ENCODE assay signal across 7 mouse cellular contexts in genomic region chr9:118487636-118488035, GRCm38 (mm10). TPM values are rescaled to one million over a fixed set of nuclear protein-coding genes. Genes with fewer than 3 reads are reported as not detected.
A peak's percentile ranks its signal among the peaks of the same experiment; 100 is the strongest.
DNase-seq lines count a peak whose midpoint lies in the region; ATAC-seq and TF ChIP-seq lines count a peak whose summit lies in the region.

No protein-coding gene starts in this region.

- H3K27ac ChIP-seq in layer of hippocampus, adult 2 months = no peak overlapping the region
- no peak overlapping the region for H3K27ac ChIP-seq in embryonic facial prominence, embryonic 14.5 days (replicated peaks; ENCODE audit: low read depth, low read length)
- H3K27ac ChIP-seq in intestine, embryonic 14.5 days (ENCODE audit: low read depth) = no peak overlapping the region
- H3K27ac ChIP-seq in neural tube, embryonic 14.5 days (ENCODE audit: low read depth, low read length) = no peak overlapping the region

- H3K27me3 ChIP-seq in embryonic facial prominence, embryonic 14.5 days (replicated peaks; ENCODE audit: control insufficient read depth, insufficient read depth, low read length) = peaks cover 72% of the 10 kb centered on the region
- peaks cover 69% of the 10 kb centered on the region for H3K27me3 ChIP-seq in intestine, embryonic 14.5 days (replicated peaks; ENCODE audit: control insufficient read depth, insufficient read depth, low read length)
- peaks cover 44% of the 10 kb centered on the region for H3K27me3 ChIP-seq in neural tube, embryonic 14.5 days (ENCODE audit: control insufficient read depth, insufficient read depth, low read length)

- peaks cover 7% of the 10 kb centered on the region; the same call in 1 of the 2 replicates for H3K4me1 ChIP-seq in embryonic facial prominence, embryonic 14.5 days (ENCODE audit: control insufficient read depth, insufficient read depth, low read length)
- peaks cover 15% of the 10 kb centered on the region; the same call in 1 of the 2 replicates for H3K4me1 ChIP-seq in intestine, embryonic 14.5 days (replicated peaks; ENCODE audit: control insufficient read depth, insufficient read depth, low read length)
- H3K4me1 ChIP-seq in neural tube, embryonic 14.5 days (ENCODE audit: control insufficient read depth, insufficient read depth, low read length) = no peaks in the 10 kb centered on the region

- no peaks in the 10 kb centered on the region for H3K36me3 ChIP-seq in embryonic facial prominence, embryonic 14.5 days (ENCODE audit: control insufficient read depth, insufficient read depth, low read length)
- no peaks in the 10 kb centered on the region for H3K36me3 ChIP-seq in intestine, embryonic 14.5 days (ENCODE audit: control insufficient read depth, insufficient read depth, low read length)
- H3K36me3 ChIP-seq in neural tube, embryonic 14.5 days (ENCODE audit: control insufficient read depth, insufficient read depth, low read length) = no peaks in the 10 kb centered on the region

- under 1% methylated on average over 22 of the region's 22 CpGs for WGBS in embryonic facial prominence, embryonic 14.5 days
- WGBS in intestine, embryonic 14.5 days = under 1% methylated on average over 22 of the region's 22 CpGs
- WGBS in neural tube, embryonic 14.5 days = under 1% methylated on average over 22 of the region's 22 CpGs

- TF ChIP-seq CTCF in layer of hippocampus, adult 2 months (conservative IDR thresholded peaks at IDR 0.05) = no peak

- DNase-seq in layer of hippocampus, adult 2 months (ENCODE audit: low spot score in 2 of 2) = no peak
- no peak for DNase-seq in layer of hippocampus, adult 11-12 months (ENCODE audit: low spot score)
- no peak for DNase-seq in embryonic facial prominence, embryonic 14.5 days (ENCODE audit: low spot score)
- peak; percentile 68 for DNase-seq in intestine, embryonic 14.5 days (ENCODE audit: low spot score)
- DNase-seq in layer of hippocampus, adult 9-10 months (ENCODE audit: low spot score) = no peak

- no peak for ATAC-seq in embryonic facial prominence, embryonic 14.5 days (ENCODE audit: low read depth)
- no peak for ATAC-seq in intestine, embryonic 14.5 days (replicated peaks; ENCODE audit: low FRiP score, low TSS enrichment, low read depth)
- ATAC-seq in neural tube, embryonic 14.5 days (ENCODE audit: low read depth) = no peak
- ATAC-seq in activated CD4-positive, CD25-positive, alpha-beta regulatory T cell, adult 4 months = no peak

- H3K9me3 ChIP-seq in embryonic facial prominence, embryonic 14.5 days (ENCODE audit: control insufficient read depth, low read length) = no peaks in the 10 kb centered on the region
- H3K9me3 ChIP-seq in intestine, embryonic 14.5 days (ENCODE audit: control insufficient read depth, low read length) = no peaks in the 10 kb centered on the region
- no peaks in the 10 kb centered on the region for H3K9me3 ChIP-seq in neural tube, embryonic 14.5 days (ENCODE audit: control insufficient read depth, low read length)

- peak overlapping the region; percentile 53 for H3K4me2 ChIP-seq in embryonic facial prominence, embryonic 14.5 days (ENCODE audit: low read depth, low read length)
- peak overlapping the region; percentile 51 for H3K4me2 ChIP-seq in intestine, embryonic 14.5 days (ENCODE audit: low read length)
- H3K4me2 ChIP-seq in neural tube, embryonic 14.5 days (ENCODE audit: low read depth, low read length) = peak overlapping the region; percentile 31

- H3K4me3 ChIP-seq in layer of hippocampus, adult 2 months = peak overlapping the region; percentile 42
- H3K4me3 ChIP-seq in embryonic facial prominence, embryonic 14.5 days (ENCODE audit: low read depth, low read length) = peak overlapping the region; percentile 34
- peak overlapping the region; percentile 31 for H3K4me3 ChIP-seq in intestine, embryonic 14.5 days (ENCODE audit: low read depth, low read length)
- no peak overlapping the region for H3K4me3 ChIP-seq in neural tube, embryonic 14.5 days (ENCODE audit: low read depth, low read length)

- no peak overlapping the region for H3K9ac ChIP-seq in embryonic facial prominence, embryonic 14.5 days (ENCODE audit: low read depth, low read length)
- no peak overlapping the region for H3K9ac ChIP-seq in intestine, embryonic 14.5 days (ENCODE audit: low read length)
- no peak overlapping the region for H3K9ac ChIP-seq in neural tube, embryonic 14.5 days (replicated peaks; ENCODE audit: low read depth, low read length)

RNA-seq across cellular contexts. Expression of gene Eomes, which starts 9.6 kb away (rescaled TPM):
- under 1 TPM; 0.56 to 0.76 TPM for total RNA-seq in layer of hippocampus, adult 2 months (2021)
- 0.07 and 0.08 TPM in 2 replicates for polyA plus RNA-seq in embryonic facial prominence, embryonic 14.5 days (2014; fragmentation: Nextera tagmentation; extraction: Ambion mirVana)
- 0.07 and 0.34 TPM in 2 replicates for polyA plus RNA-seq in intestine, embryonic 14.5 days (2014; fragmentation: Nextera tagmentation; extraction: Ambion mirVana)
- polyA plus RNA-seq in neural tube, embryonic 14.5 days (2014; fragmentation: Nextera tagmentation; extraction: Ambion mirVana) = not detected in 2 replicates
- polyA plus RNA-seq in activated CD4-positive, CD25-positive, alpha-beta regulatory T cell, adult 4 months (2017; shearing (Covaris generic)) = under 1 TPM in 1 of 2 experiments, not detected in 1; 0.40 TPM

RNA-seq across cellular contexts. Expression of gene Golga4, which starts 18.4 kb away (rescaled TPM):
- total RNA-seq in layer of hippocampus, adult 2 months (2021) = 10 to 100 TPM; 84.8 to 94.6 TPM
- 48.5 and 52.2 TPM in 2 replicates for polyA plus RNA-seq in embryonic facial prominence, embryonic 14.5 days (2014; fragmentation: Nextera tagmentation; extraction: Ambion mirVana)
- 59.5 and 64.3 TPM in 2 replicates for polyA plus RNA-seq in intestine, embryonic 14.5 days (2014; fragmentation: Nextera tagmentation; extraction: Ambion mirVana)
- polyA plus RNA-seq in neural tube, embryonic 14.5 days (2014; fragmentation: Nextera tagmentation; extraction: Ambion mirVana) = 53.8 and 59.1 TPM in 2 replicates
- 10 to 100 TPM; 24.6 to 24.9 TPM for polyA plus RNA-seq in activated CD4-positive, CD25-positive, alpha-beta regulatory T cell, adult 4 months (2017; shearing (Covaris generic))
